9 mouse cellular contexts compared by ENCODE assay signal in the genomic region with DNA sequence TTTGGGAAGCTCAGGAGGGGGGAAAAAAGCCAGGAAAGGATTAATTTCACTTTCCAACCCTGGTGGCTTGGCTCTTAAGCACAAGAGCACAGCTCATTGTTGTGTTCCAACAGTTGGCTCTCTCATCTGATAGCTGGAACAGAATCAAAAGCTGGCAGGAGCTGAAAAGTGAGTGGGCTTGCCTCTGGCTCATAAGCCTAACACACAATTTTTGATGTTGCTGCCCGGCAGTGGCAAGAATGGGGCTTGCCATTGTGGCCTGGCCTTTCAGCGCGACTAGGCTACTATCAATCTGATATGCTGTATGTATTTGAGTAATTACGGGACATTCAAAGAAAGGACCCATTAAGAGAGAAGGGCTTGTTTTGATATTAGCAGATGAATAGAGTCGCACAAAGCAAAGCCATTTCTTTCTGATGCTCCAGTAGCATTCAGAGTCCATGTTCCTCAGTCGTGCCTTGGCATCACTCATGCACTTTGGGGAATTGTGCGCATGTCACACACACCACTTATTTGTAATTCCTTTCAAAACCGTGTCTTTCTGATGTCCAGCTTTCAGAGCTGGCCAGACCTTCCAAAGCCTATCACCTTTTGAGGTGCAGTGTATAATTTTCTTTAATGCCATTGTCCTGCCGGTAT.
DNase-seq lines count a peak whose midpoint lies in the region; ATAC-seq and TF ChIP-seq lines count a peak whose summit lies in the region.
"Had no signal": no experiment of that assay in that cellular context is flagged by ENCODE, and none has a peak within 500 bp of the region (broad histone marks: within the 10 kb centered on the region; RNA-seq: fewer than 3 reads in every experiment).

No protein-coding gene starts in this region.

- no peak for TF ChIP-seq CTCF in lung, postnatal 0 days (IDR thresholded peaks at IDR 0.05)

- H3K36me3 ChIP-seq in lung, postnatal 0 days (ENCODE audit: insufficient read depth, low read length): no peaks in the 10 kb centered on the region
- H3K36me3 ChIP-seq: kidney, embryonic 15.5 days had no signal

- no peak overlapping the region for H3K4me3 ChIP-seq in lung, postnatal 0 days (ENCODE audit: low read depth, low read length)
- H3K4me3 ChIP-seq: kidney, embryonic 15.5 days had no signal

- DNase-seq in gastrocnemius, postnatal 14 days: peak; percentile 4
- no peak for DNase-seq in gastrocnemius, postnatal 10 days
- DNase-seq in cerebellum, adult 9-10 months: peak; percentile 4
- peak; percentile 69 for DNase-seq in layer of hippocampus, adult 11-12 months (ENCODE audit: low spot score)
- peak; percentile 68 for DNase-seq in left cerebral cortex, postnatal 4 days
- no peak for DNase-seq in spleen, postnatal 14 days (ENCODE audit: low spot score in 2 of 2)
- DNase-seq in heart, postnatal 14 days: no peak
- DNase-seq in lung, postnatal 0 days (ENCODE audit: low spot score): no peak

- intact Hi-C loops in gastrocnemius, postnatal 14 days (cut with DNase I; ENCODE audit: low total_unique reads): no loop called here
- intact Hi-C loops in left cerebral cortex, postnatal 4 days (cut with DNase I): no loop called here
- intact Hi-C loops in heart, postnatal 14 days (cut with DNase I): no loop called here

- 81% methylated on average over 9 of the region's 9 CpGs for WGBS in lung, postnatal 0 days

- no peaks in the 10 kb centered on the region for H3K9me3 ChIP-seq in lung, postnatal 0 days (ENCODE audit: low read length)
- H3K9me3 ChIP-seq: kidney, embryonic 15.5 days had no signal

- no peak overlapping the region for H3K9ac ChIP-seq in lung, postnatal 0 days (replicated peaks; ENCODE audit: low read depth)
- H3K9ac ChIP-seq: kidney, embryonic 15.5 days had no signal

- no peak overlapping the region for H3K4me2 ChIP-seq in lung, postnatal 0 days (replicated peaks; ENCODE audit: low read depth, low read length)
- H3K4me2 ChIP-seq: kidney, embryonic 15.5 days had no signal

- H3K27me3 ChIP-seq in lung, postnatal 0 days (replicated peaks; ENCODE audit: insufficient read depth, low read length): no peaks in the 10 kb centered on the region
- H3K27me3 ChIP-seq: kidney, embryonic 15.5 days had no signal

- no peak for ATAC-seq in lung, postnatal 0 days

- no peaks in the 10 kb centered on the region for H3K4me1 ChIP-seq in lung, postnatal 0 days (ENCODE audit: insufficient read depth, low read depth, low read length)
- H3K4me1 ChIP-seq: kidney, embryonic 15.5 days had no signal

- no peak overlapping the region for H3K27ac ChIP-seq in lung, postnatal 0 days (ENCODE audit: low read length)
- H3K27ac ChIP-seq: kidney, embryonic 15.5 days had no signal

- no peak for TF ChIP-seq EP300 in lung, postnatal 0 days (IDR thresholded peaks at IDR 0.05)

Comparison
In these comparisons a context has a peak if more than half of its experiments do, and no peak if none do; other contexts are left out.
1. DNase-seq: peak in gastrocnemius, postnatal 14 days (single experiment), cerebellum, adult 9-10 months (single experiment), layer of hippocampus, adult 11-12 months (single experiment) and left cerebral cortex, postnatal 4 days (single experiment); none in gastrocnemius, postnatal 10 days (single experiment), spleen, postnatal 14 days (0 of 2), heart, postnatal 14 days (0 of 2) and lung, postnatal 0 days (single experiment).